In genomic region chr7:123108058-123109055, GRCm38 (mm10) we compare ENCODE assay signal across 8 mouse cellular contexts. TPM values are rescaled to one million over a fixed set of nuclear protein-coding genes. Genes with fewer than 3 reads are reported as not detected.
DNase-seq lines count a peak whose midpoint lies in the region; ATAC-seq and TF ChIP-seq lines count a peak whose summit lies in the region.

No protein-coding gene starts in this region.

- no peak overlapping the region for H3K4me3 ChIP-seq in lung, adult 2 months (replicated peaks; ENCODE audit: extremely low read depth, low read depth, low read length)

- TF ChIP-seq POLR2A in lung, adult 2 months (IDR thresholded peaks at IDR 0.05; ENCODE audit: borderline replicate concordance, extremely low read depth, low read depth, low read length) = no peak

- WGBS in lung, adult 2 months = 57% methylated on average over 13 of the region's 13 CpGs

- DNase-seq in embryo, embryonic 10.5 days (ENCODE audit: low spot score) = peak; percentile 36
- DNase-seq in embryo, embryonic 11 days = no peak
- DNase-seq in lung, adult 18-20 months = peak; percentile 43 to 64
- no peak for DNase-seq in lung, adult 2 months
- DNase-seq in mesoderm, embryonic 11.5 days (ENCODE audit: low read depth, low spot score) = peak; percentile 10
- DNase-seq in gastrocnemius, postnatal 14 days = no peak
- no peak for DNase-seq in kidney, adult 18-20 months

- TF ChIP-seq CTCF in lung, adult 2 months (IDR thresholded peaks at IDR 0.05; ENCODE audit: insufficient read depth, low read length) = no peak

- H3K4me1 ChIP-seq in lung, adult 2 months (ENCODE audit: control insufficient read depth, insufficient read depth, low read length) = peaks cover 2% of the 10 kb centered on the region; the same call in 1 of the 2 replicates

- ATAC-seq in granulocyte monocyte progenitor cell, adult 5-6 weeks (replicated peaks; ENCODE audit: poor library complexity, severe bottlenecking) = peak; percentile 14; the same call in 1 of the 2 replicates

- intact Hi-C loops in gastrocnemius, postnatal 14 days (cut with DNase I; ENCODE audit: low total_unique reads) = no loop called here

RNA-seq across cellular contexts. Expression of gene Tnrc6a, which starts 15.3 kb away (rescaled TPM):
- 30.5 and 33.2 TPM in 2 replicates for polyA plus RNA-seq in lung, adult 2 months (2012; rRNA removed)
- 26.8 and 33.8 TPM in 2 replicates for total RNA-seq in granulocyte monocyte progenitor cell, adult 5-6 weeks (2014; fragmentation: Nextera tagmentation)
- total RNA-seq in granulocyte monocyte progenitor cell, adult 5-6 weeks (2017) = 24.9 and 31.8 TPM in 2 replicates
- total RNA-seq in gastrocnemius, postnatal 14 days (2021) = 10 to 100 TPM; 20.1 to 20.7 TPM

Comparison
In these comparisons a context has a peak if more than half of its experiments do, and no peak if none do; other contexts are left out.
1. DNase-seq: peak in embryo, embryonic 10.5 days (single experiment), lung, adult 18-20 months (2 of 2) and mesoderm, embryonic 11.5 days (single experiment); none in embryo, embryonic 11 days (single experiment), lung, adult 2 months (single experiment), gastrocnemius, postnatal 14 days (single experiment) and kidney, adult 18-20 months (single experiment).